Mouse (Mus musculus): ENCODE data around the gene Pdzd7. TPM values are rescaled to one million over a fixed set of nuclear protein-coding genes. Genes with fewer than 3 reads are reported as not detected.

Pdzd7 gene
- total RNA-seq, 4 experiments from 2014 or later = 0.46 TPM; not detected in 3

DNA sequence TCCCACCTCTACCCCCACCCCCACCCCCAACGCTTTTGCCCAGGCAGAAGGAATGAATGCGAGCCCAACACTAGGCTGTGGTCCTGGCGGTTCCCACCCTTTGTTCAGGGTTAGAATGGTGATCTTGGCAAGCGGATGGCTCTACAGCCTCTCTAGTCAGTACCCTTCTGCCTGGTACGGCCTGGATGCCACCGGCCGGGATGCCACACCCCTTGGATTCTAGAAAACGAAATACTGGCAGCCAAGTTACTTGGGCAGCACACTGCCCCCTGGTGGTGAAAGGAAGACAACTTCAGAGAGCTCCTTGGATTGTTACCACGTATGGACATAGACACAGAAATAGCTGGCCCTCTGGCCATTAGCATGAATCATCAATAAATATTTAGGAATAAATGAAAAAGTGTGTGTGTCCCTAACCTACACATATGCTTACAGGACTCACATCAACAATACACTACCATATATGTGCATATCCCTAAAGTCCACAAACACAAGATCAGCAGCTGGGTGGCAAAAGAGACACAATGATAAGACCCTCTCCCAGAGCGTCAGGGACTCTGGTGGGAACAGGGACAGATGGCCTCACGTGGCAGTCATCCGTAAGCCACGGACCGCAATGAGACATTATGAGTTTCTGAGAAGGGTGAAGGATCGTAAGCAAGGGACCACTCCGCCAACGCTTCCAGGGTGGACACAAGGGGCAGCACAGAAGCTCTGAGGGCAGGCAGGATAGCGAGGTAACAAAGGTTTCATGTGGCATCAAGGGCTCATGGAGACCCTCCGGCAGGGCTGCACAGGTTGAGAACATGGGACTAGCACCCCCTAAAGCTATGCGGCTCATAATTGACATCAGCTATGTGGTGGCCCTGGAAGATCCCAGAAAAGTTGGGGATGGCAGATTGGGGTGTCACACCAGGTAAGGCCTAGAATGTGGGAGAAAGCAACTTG is 14.5 kb downstream of the Pdzd7 start:
- DNase-seq (ENCODE audit: low spot score) = peak; percentile 80

DNA sequence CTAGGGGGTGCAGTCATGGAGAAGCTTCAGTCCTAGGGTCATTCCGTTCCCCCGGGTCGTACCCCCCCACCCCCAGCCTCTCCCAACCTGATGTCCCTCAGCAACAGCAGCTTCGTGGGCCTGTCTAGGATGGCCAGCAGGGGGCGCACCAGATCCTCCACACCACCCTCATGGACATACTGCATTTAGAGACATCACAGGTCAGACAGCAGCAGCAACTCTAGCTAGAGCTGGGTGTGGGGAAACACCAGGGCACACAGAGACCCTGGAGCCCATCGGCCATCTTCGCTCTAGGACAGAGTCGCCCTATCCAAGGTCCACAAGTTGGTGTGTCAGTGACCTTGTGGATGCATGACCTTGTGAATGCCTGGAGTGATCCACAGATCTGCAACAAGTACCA is 15.4 kb downstream of the Pdzd7 start:
- no peak for DNase-seq (ENCODE audit: low spot score)

DNA sequence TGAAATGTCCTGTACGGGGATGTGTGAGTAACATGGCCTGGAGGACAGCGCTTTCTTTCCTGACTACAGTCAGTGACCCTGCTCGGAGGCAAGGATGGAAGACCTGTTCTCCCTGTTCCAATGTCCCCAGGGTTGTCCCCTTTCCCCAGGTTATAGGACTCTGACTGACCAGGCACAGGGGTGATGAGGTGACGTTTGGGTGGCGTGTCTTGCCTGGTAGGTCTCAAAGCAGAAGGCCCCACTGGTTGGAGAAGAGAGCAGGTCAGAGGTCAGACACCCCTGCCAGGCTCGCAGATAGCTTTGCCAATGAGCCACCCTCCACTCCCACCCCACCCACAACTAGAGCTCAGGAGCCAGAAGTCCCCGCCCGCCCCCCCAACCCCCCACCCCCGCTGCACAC is 15.9 kb downstream of the Pdzd7 start:
- DNase-seq (ENCODE audit: low spot score) = no peak

DNA sequence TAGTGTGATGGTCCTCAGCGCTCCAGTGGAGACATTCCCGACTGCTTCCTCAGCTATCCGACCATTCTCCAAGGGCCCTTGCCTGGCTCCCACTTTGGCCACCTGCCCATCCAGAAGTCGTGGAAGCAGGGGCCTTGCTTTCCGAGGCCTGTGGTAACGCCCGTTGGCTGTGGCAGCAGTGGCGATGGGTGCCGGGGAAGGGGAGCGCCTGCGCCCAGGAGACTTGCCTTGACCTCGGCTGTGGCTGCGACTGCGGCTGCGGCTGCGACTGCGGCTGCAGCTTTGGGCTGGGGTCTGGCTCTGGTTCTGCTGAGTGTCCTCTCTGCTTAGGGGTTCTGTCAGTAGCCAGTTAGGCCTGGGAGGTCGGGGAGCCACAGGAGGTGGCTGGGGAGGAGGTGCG is 16.8 kb downstream of the Pdzd7 start:
- DNase-seq (ENCODE audit: low spot score) = no peak

DNA sequence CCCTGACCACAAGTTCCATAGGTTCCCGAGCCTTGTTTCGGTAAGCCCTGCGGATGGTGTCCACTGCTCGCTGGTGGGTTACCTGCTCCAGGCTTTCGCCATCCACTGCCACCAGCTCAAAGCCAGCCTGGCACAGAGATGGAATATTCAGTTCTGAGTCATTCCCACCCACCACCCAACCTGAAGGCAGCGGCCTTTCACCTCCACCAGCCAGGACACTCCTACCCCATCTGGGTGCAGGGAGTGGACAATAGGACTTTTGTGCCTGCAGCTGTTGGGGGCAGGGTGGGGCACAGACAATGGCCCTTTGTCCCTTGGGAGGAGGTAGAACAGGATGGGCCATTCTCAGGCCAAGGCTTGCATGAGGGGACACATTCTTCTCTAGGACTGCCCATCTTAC is 17.7 kb downstream of the Pdzd7 start:
- DNase-seq (ENCODE audit: low spot score) = no peak

DNA sequence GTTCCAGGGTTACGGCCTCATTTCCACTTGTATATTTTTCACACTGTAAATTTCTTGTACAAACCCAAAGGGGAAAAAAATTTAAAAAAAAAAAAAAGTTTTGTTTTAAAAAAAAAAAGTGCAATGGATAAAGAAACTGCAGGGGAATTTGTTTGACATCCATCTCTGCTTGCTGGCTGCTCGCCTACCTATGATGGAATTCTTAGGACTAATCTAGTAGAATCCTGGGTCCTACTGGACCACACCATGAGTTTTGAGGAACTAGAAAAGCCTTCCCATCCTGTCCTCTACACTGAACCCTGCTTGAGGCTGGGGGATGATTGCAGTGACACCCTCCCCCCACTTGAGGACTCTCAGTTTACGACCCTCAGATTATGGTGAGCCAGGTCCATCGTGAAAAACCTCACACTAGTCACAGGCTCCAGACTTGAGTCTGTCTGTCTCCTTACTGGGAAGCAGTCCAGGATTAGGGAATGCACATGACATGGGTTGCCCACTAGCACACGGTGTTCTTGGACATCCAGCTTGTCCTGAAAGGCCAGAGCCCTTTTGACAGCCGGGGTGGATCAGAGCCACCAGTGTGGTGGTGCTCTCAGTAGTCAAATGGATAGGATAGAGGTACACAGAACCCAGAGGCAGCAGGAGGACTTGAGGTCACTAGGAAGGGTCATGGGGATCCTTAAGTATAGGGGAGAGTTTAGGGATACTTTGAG is 18.4 kb downstream of the Pdzd7 start:
- peak; percentile 57 for DNase-seq (ENCODE audit: low spot score)

DNA sequence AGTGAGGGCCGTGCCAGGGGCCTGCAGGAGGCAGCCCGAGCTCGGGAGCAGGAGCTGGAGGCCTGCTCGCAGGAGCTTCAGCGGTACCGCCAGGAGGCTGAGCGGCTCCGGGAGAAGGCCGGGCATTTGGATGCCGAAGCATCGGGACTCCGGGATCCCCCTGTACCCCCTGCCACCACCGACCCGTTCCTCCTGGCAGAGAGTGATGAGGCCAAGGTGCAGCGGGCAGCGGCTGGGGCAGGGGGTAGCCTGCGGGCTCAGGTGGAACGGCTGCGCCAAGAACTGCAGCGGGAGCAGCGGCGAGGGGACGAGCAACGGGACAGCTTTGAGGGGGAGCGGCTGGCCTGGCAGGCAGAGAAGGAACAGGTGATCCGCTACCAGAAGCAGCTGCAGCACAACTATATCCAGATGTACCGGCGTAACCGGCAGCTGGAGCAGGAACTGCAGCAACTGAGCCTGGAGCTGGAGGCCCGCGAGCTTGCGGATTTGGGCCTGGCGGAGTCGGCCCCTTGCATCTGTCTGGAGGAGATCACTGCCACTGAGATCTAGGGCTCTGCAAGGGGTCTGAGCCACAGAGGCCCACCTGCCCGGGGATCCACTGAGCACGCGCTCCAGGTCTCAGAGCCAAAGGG is 19.5 kb downstream of the Pdzd7 start:
- no peak for DNase-seq (ENCODE audit: low spot score)

DNA sequence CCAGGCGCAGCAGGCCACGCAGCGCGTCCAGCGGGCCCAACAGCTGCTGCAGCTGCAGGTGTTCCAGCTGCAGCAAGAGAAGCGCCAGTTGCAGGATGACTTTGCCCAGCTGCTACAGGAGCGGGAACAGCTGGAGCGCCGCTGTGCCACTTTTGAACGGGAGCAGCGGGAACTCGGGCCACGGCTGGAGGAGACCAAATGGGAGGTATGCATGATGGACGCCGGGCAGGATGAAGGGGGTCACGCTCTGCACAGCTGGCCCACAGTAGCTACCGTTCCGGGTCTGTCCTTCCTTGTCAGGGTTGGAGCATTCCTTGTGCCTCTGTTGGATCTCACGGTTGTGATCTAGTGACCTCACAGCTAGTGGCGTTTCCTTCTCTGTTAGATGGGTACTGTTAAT is 20.7 kb downstream of the Pdzd7 start:
- no peak for DNase-seq (ENCODE audit: low spot score)

DNA sequence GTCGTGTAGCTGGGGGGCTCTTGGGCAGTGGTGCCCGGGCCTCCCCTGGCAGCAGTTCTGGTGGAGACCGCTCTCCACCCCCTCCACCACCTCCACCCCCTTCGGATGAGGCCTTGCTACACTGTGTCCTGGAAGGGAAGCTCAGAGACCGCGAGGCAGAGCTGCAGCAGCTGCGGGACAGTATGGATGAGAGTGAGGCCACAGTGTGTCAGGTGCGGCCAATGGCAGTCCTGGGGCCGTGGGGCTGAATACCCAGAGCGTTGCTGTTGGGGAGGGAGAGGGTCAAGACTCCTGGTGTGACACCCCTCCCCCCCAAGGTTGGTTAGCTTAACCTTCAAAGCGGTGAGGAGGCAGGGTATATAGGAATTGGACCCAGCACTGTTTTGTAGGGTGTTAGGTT is 21.5 kb downstream of the Pdzd7 start:
- DNase-seq (ENCODE audit: low spot score) = no peak

DNA sequence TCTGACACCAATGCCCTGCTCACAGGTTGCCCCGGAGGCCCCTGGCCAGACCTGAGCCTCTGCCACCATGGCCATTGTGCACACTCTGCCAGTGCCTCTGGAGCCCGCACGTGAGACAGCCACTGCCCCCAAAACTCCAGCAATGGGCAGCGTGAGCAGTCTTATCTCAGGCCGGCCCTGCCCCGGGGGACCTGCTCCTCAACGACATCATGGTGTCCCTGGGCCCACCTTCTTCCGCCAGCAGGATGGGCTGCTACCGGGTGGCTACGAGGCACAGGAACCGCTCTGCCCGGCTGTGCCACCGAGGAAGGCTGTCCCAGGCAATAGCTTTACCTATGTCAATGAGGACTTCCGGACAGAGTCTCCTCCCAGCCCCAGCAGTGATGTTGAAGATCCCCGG is 24.2 kb downstream of the Pdzd7 start:
- DNase-seq (ENCODE audit: low spot score) = no peak

DNA sequence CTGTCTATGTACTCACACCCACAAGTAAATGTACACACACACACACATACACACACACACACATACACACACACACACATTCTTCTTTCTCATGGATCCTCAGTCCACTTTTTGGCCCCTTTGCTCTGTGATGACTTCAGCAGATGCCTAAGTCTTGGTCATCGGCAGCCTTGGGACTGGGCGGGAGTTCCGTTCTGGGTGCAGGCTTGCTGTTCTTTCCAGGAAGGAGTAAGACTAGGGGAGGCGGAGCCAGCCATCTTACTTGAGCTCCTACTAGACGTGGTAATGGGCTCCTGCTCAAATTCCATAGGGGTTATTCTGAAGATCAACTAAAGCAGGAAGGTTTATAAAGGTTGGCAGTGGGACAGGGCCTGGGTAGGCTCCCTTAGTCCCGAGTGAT is 25.2 kb downstream of the Pdzd7 start:
- DNase-seq (ENCODE audit: low spot score) = peak; percentile 85

DNA sequence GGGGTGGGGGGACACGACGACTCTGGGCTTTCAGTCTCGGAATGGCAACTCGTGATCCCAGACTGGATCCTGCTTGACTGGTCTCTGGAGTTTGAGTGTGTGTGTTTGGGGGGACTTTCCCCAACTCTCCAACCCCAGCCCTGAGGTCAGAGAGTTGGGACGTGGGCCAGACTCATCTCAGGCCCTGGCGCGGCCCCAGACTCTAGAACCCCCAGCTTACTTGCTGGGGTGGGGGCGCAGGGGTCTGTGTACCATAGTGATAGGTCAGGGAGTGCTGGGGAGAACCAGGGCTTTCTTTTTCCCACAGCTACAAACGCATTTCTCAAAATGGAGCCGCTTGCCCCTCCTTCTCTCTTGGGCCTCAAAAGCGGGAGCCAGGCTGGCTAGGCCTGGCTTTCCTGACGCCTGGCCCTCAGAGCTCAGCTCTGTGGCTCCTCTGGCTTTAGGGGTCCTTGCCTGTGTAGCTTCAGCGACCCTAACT is 27.1 kb downstream of the Pdzd7 start:
- DNase-seq (ENCODE audit: low spot score) = no peak

DNA sequence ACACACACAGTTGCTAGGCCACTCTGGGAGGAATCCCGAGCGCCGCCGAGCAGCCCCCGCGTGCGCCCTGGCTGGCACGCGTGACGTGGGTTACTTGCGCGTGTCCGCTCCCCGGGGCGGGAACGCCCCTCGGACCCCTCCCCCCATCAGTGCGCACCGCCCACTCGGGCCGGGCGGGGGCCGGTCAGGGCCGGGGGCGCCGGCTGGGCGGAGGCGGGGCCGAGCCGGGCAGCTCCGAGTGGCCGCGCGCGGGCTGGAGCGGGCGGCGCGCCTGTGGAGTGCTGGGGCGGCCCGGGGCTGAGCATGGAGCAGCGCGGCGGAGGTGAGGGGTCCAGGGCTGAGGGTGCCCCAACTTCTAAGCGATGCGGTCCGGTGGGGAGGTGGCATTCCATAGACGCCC is 27.6 kb downstream of the Pdzd7 start:
- peak; percentile 82 for DNase-seq (ENCODE audit: low spot score)

DNA sequence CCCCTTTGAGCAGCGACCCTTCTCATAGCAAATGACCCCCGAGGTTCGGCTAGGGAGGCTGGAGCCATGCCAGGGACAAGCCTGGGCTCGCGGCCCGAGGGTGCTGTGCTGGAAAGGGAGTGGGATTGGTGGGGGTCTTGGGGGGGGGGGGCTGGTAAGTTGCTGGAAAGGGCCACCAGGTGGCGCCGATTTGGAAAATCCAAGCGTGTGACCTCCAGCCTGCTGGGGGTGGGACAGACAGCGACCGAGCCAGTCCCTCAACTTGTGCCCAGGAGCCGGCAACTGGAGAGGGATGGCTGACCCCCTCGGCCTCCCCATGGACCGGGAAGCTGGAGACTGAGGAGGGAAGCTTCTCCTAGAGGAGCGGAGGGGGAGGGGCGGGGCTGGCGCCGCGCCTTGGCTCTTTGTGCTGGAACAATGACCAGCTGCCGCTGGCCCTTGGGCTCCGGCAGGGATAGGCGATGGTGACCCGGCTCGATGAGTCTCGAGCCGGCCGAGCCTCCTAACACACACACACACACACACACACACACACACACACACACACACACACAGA is 28.2 kb downstream of the Pdzd7 start:
- peak; percentile 80 for DNase-seq (ENCODE audit: low spot score)

DNA sequence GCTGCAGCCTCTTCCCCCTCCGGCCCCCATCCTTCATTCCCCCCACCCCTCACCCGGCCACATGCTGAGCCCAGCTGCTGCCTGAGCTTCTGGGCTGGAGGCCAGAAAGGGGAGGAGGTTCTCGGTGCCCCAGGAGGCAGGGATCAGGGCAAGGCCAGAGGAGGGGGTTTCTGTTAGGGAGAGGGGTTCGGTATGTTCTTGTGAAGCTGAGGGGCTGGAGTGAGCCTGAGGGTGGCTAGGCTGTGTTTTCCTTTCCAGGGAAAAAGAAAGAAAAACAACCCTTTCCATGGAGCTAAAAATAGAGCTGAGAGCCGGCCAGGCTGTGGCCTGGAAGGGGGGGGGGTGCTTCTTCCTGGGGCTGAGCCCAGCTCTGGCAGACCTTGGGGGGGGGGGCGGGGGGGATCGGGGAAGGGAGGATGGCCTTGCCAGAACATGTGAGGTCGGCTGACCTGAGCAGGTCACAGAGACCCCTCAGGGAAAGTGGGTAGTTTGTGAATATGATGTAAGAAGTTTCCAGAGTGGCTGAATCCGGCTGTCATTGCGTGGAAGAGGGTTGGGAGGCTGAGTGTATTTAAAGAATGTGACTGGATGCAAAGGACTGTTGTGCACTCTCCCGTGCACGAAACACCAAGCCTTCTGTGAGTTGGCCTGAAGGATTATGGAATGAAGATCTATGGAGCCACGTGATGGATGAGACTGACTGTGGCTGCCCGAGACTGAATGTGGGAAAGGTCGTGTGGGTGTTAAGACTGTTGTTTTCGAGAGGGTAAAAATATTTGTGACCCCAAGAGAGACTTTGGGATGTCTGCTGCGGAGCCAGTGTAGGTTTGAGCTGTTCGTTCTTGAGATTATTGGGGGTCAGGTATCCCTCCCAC is 28.9 kb downstream of the Pdzd7 start:
- DNase-seq (ENCODE audit: low spot score) = peak; percentile 82

DNA sequence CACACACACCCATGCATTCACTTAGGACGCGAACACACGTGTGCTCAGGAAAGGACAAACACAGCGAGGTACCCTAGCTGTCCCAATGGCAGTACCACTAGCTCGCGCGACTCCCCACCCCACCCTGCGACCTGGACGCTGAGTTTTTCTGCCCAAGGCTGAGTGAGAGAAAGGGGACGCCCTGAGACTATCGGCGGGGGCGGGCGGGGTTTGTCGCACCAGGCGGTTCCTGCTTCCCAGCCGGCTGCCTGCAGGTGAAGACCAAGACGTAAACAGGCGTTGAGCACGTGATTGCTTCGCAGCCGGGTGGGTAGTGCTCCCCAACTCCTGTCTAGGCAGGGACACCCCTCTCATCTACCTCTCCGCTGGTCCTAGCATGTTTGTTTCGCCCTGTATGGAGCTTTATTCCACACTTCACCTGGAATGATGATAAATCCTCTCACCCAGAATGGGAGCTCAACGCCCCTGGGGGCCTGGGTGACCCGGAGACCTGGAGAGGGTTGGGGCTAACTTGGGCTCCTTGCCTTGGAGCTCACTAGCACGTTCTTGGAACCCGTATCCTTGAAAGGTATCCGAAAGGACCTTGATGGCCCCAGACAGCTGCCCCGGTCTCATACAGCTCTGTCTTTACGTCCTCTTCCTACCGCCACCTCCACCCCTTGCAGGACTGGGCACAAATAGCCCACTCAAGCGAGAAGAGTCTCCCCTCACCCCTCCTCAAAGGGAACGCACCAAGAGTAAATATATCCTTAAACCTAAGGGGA is 29.8 kb downstream of the Pdzd7 start:
- peak; percentile 55 for DNase-seq (ENCODE audit: low spot score)

DNA sequence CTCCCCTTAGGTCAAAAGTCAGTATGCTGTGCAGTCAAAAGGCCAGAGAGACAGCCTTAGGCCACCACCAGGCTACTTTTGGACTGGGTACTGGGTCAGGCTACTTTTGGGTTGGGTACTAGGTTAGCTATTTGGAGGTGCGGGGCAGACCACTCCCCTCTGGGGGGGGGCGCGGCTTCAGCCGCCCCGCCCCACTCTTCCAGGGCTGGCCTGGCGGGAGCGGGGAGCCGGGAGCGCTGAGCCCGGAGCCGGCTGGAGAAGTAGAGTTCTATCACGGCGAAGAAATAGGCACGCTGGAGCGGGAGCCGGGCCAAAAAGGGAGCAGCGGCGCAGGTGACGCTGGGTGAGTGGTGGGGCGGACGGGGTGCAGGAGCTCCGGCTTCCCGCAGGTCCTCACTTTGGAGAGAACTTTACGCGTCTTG is 30.5 kb downstream of the Pdzd7 start:
- DNase-seq (ENCODE audit: low spot score) = peak; percentile 52

DNA sequence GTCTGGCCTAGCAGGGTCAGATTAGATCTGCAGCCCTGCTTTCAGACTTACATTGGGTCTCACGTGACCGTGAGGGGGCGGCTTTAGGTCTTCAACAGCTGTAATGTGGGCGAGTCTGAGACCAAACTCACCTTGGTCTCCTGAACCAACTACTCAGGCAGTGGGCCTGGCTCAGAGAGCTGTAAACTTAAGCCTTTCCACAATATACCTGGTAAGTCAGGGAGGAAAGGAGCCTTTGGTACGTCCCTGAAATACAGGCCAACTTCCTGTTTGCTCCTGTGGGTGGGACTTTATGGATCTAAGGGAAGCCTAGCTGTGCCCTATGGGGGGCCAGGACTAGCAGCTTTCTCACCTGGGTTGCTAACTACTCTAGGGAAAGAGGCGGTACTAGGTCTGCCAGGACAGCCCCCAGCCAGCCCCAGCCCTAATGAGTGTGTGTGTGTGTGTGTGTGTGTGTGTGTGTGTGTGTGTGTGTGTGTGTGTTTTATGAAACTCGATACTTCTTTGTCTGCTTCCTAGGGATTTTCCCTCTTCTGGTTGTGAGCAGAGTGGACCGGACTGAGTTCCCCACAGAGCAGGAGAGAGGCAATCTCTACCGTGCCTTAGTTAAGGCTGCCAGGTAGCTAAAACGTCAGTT is 31.1 kb downstream of the Pdzd7 start, which contains the start of gene Lzts2:
TSS of gene Lzts2 (plus strand) at position 80 of the 637 bp plus-strand sequence.
- DNase-seq (ENCODE audit: low spot score) = no peak

DNA sequence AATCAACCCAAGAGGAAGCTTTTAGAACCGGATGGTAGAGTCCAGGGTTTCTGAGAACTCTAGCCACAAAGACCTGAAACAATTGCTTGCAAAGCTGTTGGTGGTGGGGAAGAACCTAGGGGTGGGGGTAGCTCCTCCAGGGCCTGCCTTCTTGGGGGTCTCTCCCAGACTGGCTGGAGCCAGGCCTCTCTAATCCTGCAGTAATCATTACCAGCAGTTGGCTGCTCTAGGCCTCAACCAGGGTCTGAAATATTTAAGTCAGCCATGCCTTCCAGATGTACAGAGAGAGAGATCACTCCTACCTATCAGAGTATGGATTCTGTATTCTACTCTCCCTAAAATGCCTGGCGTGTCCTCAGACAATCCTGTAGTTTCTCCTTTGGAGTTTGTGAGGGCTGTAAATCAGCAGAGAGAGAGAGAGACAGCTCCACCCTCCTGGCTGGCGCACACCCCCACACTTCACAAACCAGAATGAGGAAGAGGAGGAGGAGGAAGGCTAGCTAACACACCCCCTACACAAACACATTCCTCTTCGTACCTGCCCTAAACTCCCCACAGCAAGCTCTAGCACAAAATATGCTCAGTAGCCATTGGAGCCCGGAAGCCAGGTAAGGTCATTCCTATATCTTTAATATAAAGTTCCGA is 31.8 kb downstream of the Pdzd7 start:
- no peak for DNase-seq (ENCODE audit: low spot score)
